Mouse (Mus musculus): ENCODE measurements around the gene Tacc2. TPM values are rescaled to one million over a fixed set of nuclear protein-coding genes. Genes with fewer than 3 reads are reported as not detected.

Gene Tacc2
- polyA plus RNA-seq, 1 experiment from 2014 or later: 68.7 TPM

- 96% methylated on average over 3 of the region's 3 CpGs for WGBS
- Histone ChIP-seq H3K27ac (no peak overlapping the region), H3K4me3 (no peak overlapping the region), H3K4me1 (peaks cover 12% of the 10 kb centered on the region), H3K9ac (no peak overlapping the region), H3K4me2 (no peak overlapping the region), H3K36me3 (replicated peaks) (no peaks in the 10 kb centered on the region), H3K27me3 (replicated peaks) (no peaks in the 10 kb centered on the region), H3K9me3 (no peaks in the 10 kb centered on the region)
- ATAC-seq (replicated peaks): no peak
Observed at GRCm38 (mm10) chr7:130600074-130600473, 22.8 kb downstream of the Tacc2 start.

DNA sequence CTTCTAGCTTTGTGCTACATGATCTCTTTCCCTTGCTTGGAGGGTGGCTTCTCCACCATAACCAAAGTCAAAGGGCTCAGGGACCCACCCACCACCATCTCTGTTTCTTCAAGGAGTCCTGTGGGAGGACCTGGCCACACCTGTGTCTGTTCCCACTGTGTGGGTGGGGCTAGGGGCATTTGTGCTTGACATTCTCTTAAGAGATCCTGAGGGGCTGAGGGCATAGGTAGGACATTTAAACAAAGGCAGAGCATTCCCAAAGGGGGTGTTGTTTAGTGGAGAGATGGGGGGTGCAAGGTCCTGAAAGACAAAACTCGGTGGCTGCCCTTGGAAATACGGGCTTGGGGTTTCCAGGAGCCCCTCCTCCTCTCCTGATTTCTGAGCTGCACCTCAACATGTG, 23.3 kb downstream of the Tacc2 start:
- Histone ChIP-seq H3K4me2 (no peak overlapping the region), H3K27me3 (replicated peaks) (no peaks in the 10 kb centered on the region), H3K36me3 (replicated peaks) (no peaks in the 10 kb centered on the region), H3K9ac (no peak overlapping the region), H3K27ac (no peak overlapping the region), H3K9me3 (no peaks in the 10 kb centered on the region), H3K4me3 (no peak overlapping the region), H3K4me1 (peaks cover 12% of the 10 kb centered on the region)
- 85% methylated on average over 2 of the region's 2 CpGs for WGBS
- ATAC-seq (replicated peaks): no peak

DNA sequence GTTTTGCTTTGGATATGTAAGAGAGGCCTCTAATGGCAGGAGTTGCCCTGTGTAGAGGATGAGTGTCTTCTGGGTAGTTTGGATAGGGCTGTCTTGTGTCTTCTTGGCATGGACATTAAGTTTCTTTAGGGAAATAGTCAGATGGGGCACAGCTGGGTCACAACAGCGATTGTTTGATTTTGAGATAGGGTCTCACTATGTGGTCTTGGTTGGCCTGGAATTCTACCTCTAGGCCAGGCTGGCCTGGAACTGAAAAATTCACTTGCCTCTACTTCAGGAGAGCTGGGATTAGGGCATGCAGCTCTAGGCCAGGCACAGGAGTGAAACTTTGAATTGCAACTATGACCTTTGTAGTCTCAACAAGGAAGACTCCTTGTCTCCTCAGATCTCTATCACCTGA, 25.6 kb downstream of the Tacc2 start:
- Histone ChIP-seq H3K9me3 (no peaks in the 10 kb centered on the region), H3K4me3 (no peak overlapping the region), H3K27ac (no peak overlapping the region), H3K9ac (no peak overlapping the region), H3K4me1 (no peaks in the 10 kb centered on the region), H3K27me3 (replicated peaks) (no peaks in the 10 kb centered on the region), H3K36me3 (replicated peaks) (no peaks in the 10 kb centered on the region), H3K4me2 (no peak overlapping the region)
- ATAC-seq (replicated peaks): no peak
- 82% methylated on average over 1 of the region's 1 CpGs for WGBS

GRCm38 (mm10) chr7:130603556-130603955, 26.3 kb downstream of the Tacc2 start:
- H3K36me3 ChIP-seq (replicated peaks): no peaks in the 10 kb centered on the region
- no peak for ATAC-seq (replicated peaks)
- H3K27me3 ChIP-seq (replicated peaks): no peaks in the 10 kb centered on the region
- WGBS: 87% methylated on average over 5 of the region's 5 CpGs
- H3K9me3 ChIP-seq: no peaks in the 10 kb centered on the region
- no peak overlapping the region for H3K27ac ChIP-seq
- no peak overlapping the region for H3K4me3 ChIP-seq
- H3K4me2 ChIP-seq: no peak overlapping the region
- H3K9ac ChIP-seq: no peak overlapping the region
- no peaks in the 10 kb centered on the region for H3K4me1 ChIP-seq

- no peak for ATAC-seq (replicated peaks)
- Histone ChIP-seq H3K4me3 (no peak overlapping the region), H3K27me3 (replicated peaks) (no peaks in the 10 kb centered on the region), H3K4me2 (no peak overlapping the region), H3K9ac (no peak overlapping the region), H3K27ac (no peak overlapping the region), H3K9me3 (no peaks in the 10 kb centered on the region), H3K4me1 (no peaks in the 10 kb centered on the region), H3K36me3 (replicated peaks) (no peaks in the 10 kb centered on the region)
- WGBS: 81% methylated on average over 2 of the region's 2 CpGs
Observed at GRCm38 (mm10) chr7:130604390-130604789, 27.2 kb downstream of the Tacc2 start.

DNA sequence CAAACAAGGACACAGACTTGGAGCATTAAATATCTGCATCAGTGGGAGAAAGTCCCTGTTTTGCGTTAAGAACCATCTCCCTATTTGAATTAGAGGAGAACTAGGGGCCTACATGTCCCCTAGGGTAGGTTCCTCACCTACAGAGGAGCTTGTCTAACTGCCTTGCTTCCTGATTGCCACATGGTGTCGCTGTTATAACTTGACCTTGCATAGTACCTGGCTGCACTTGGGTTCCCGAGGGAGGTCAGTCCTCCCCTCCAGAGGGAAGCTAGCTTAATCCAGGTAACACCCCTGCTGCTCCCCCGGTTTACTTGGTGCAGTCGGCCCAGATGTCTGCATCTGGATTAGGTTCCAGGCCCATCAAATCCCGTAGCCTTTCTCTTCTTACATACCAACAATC, 27.9 kb downstream of the Tacc2 start:
- ATAC-seq (replicated peaks): no peak
- no peak overlapping the region for H3K9ac ChIP-seq
- no peaks in the 10 kb centered on the region for H3K9me3 ChIP-seq
- no peaks in the 10 kb centered on the region for H3K36me3 ChIP-seq (replicated peaks)
- no peak overlapping the region for H3K4me2 ChIP-seq
- H3K27me3 ChIP-seq (replicated peaks): no peaks in the 10 kb centered on the region
- H3K27ac ChIP-seq: no peak overlapping the region
- WGBS: 33% methylated on average over 6 of the region's 6 CpGs
- H3K4me3 ChIP-seq: no peak overlapping the region
- H3K4me1 ChIP-seq: no peaks in the 10 kb centered on the region

DNA sequence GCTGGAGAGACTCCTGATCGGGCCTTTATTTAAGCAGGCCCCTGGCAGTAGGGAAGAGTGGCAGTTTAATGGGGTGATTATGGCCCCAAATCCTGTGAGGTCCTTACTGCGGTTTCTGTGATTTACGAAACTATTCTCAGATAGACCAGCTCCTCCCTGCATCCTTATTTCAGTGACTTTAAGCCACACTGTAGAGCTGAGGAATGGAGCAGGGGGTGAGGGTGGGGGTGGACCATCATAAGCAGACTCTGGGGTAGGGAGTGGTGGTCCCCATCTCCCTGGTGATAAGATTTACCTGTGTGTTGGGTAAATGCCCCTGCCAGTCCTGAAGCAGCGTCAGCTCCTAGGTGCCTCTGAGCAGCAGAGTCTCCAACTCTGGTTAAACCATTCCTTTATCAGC, 29.7 kb downstream of the Tacc2 start:
- no peaks in the 10 kb centered on the region for H3K4me1 ChIP-seq
- H3K4me3 ChIP-seq: no peak overlapping the region
- no peaks in the 10 kb centered on the region for H3K36me3 ChIP-seq (replicated peaks)
- no peak for ATAC-seq (replicated peaks)
- 76% methylated on average over 4 of the region's 4 CpGs for WGBS
- no peak overlapping the region for H3K9ac ChIP-seq
- no peaks in the 10 kb centered on the region for H3K9me3 ChIP-seq
- no peak overlapping the region for H3K4me2 ChIP-seq
- no peak overlapping the region for H3K27ac ChIP-seq
- H3K27me3 ChIP-seq (replicated peaks): no peaks in the 10 kb centered on the region

DNA sequence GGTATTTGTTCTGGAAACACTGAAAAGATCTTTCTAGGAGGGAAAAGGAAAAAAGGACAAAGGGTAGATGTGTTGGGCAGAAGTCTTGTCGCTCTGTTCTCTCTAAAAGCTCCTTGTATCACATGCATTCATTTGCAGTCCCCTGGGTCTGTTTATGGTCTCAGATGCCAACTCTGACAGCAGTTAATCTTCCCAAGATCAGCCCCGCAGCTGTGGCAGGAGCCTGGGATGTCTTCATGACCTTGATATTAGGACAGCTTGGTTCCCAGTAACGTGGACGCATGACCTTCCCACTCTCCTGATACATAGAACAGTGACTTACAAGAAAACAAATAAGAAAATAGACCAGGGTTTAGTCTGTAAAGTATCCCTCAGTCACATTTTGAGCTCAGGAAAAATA, 36.7 kb downstream of the Tacc2 start:
- no peaks in the 10 kb centered on the region for H3K36me3 ChIP-seq (replicated peaks)
- no peak overlapping the region for H3K27ac ChIP-seq
- ATAC-seq (replicated peaks): no peak
- WGBS: 66% methylated on average over 4 of the region's 4 CpGs
- no peaks in the 10 kb centered on the region for H3K27me3 ChIP-seq (replicated peaks)
- no peak overlapping the region for H3K9ac ChIP-seq
- no peak overlapping the region for H3K4me3 ChIP-seq
- no peaks in the 10 kb centered on the region for H3K9me3 ChIP-seq
- H3K4me1 ChIP-seq: no peaks in the 10 kb centered on the region
- no peak overlapping the region for H3K4me2 ChIP-seq

GRCm38 (mm10) chr7:130617591-130617990, 40.4 kb downstream of the Tacc2 start:
- Histone ChIP-seq H3K27ac (no peak overlapping the region), H3K4me2 (no peak overlapping the region), H3K9me3 (no peaks in the 10 kb centered on the region), H3K27me3 (replicated peaks) (no peaks in the 10 kb centered on the region), H3K4me1 (no peaks in the 10 kb centered on the region), H3K4me3 (no peak overlapping the region), H3K9ac (no peak overlapping the region), H3K36me3 (replicated peaks) (no peaks in the 10 kb centered on the region)
- WGBS: 34% methylated on average over 3 of the region's 3 CpGs
- no peak for ATAC-seq (replicated peaks)

DNA sequence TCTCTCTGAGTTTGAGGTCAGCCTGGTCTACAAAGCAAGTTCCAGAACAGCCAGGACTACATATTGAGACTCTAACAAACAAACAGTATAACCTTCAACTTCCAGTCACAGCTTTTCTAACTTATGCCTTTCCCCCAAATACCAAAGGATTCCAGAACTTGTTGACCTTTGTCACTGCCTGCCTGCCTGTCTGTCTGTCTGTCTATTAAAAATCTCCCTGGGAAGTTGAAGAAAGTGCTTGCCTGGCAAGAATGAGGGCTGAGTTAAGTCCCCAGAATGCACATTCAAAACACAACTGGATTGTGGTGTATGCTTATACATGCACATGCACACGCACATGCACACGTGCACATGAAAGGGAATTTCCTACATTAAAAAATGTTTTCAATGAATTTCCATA, 43.8 kb downstream of the Tacc2 start:
- Histone ChIP-seq H3K36me3 (replicated peaks) (no peaks in the 10 kb centered on the region), H3K27me3 (replicated peaks) (no peaks in the 10 kb centered on the region), H3K9me3 (no peaks in the 10 kb centered on the region), H3K4me2 (no peak overlapping the region), H3K9ac (no peak overlapping the region), H3K4me1 (no peaks in the 10 kb centered on the region), H3K4me3 (no peak overlapping the region), H3K27ac (no peak overlapping the region)
- ATAC-seq (replicated peaks): no peak
- 88% methylated on average over 2 of the region's 2 CpGs for WGBS

DNA sequence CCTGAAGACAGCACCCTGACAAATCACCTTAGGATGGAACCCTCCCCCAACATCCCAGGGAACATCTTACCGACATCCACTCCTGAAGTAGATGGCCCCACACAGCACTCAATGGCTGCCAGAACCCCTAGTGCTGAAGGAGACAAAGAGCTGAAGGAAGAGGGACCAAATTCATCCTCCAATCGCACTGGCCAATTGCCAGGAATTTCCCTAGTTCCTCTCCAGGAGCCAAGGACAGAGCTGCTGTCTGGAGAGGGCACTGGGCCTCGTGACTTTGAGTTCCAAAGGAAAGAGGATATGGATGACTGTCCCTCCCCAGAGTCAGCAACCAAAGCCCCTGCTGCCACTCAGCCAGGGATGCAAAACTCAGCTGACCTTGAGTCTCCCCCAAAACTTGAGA, 44.7 kb downstream of the Tacc2 start:
- Histone ChIP-seq H3K27ac (no peak overlapping the region), H3K27me3 (replicated peaks) (no peaks in the 10 kb centered on the region), H3K4me1 (no peaks in the 10 kb centered on the region), H3K4me2 (no peak overlapping the region), H3K36me3 (replicated peaks) (no peaks in the 10 kb centered on the region), H3K4me3 (no peak overlapping the region), H3K9ac (no peak overlapping the region), H3K9me3 (no peaks in the 10 kb centered on the region)
- no peak for ATAC-seq (replicated peaks)
- 60% methylated on average over 3 of the region's 3 CpGs for WGBS

DNA sequence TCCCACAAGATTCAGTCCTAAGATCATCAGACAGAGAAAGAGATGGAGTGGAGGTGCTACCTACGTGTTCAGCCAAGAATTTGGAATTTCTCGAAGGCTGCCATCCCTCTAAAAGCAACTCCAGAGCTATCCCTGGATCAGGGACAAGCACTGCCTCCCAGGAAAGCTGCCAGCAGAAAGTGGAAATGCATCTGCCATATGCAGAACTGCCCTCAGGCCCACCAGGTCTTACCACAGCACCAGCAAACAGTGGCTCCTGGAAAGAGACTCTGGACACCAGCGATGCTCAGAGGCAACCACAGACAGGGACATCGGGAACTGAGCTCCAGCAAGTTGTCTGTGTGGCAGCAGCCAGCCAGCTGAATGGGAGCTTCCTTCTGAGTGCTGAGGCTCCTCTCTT, 45.1 kb downstream of the Tacc2 start:
- no peaks in the 10 kb centered on the region for H3K9me3 ChIP-seq
- WGBS: 88% methylated on average over 4 of the region's 4 CpGs
- ATAC-seq (replicated peaks): no peak
- H3K4me3 ChIP-seq: no peak overlapping the region
- H3K27ac ChIP-seq: no peak overlapping the region
- no peak overlapping the region for H3K9ac ChIP-seq
- H3K4me1 ChIP-seq: no peaks in the 10 kb centered on the region
- H3K36me3 ChIP-seq (replicated peaks): no peaks in the 10 kb centered on the region
- H3K4me2 ChIP-seq: no peak overlapping the region
- H3K27me3 ChIP-seq (replicated peaks): no peaks in the 10 kb centered on the region

GRCm38 (mm10) chr7:130624299-130624698, 47.1 kb downstream of the Tacc2 start:
- H3K4me3 ChIP-seq: no peak overlapping the region
- H3K4me2 ChIP-seq: no peak overlapping the region
- no peak overlapping the region for H3K27ac ChIP-seq
- H3K9ac ChIP-seq: no peak overlapping the region
- no peaks in the 10 kb centered on the region for H3K9me3 ChIP-seq
- no peak for ATAC-seq (replicated peaks)
- H3K4me1 ChIP-seq: no peaks in the 10 kb centered on the region
- H3K27me3 ChIP-seq (replicated peaks): no peaks in the 10 kb centered on the region
- no peaks in the 10 kb centered on the region for H3K36me3 ChIP-seq (replicated peaks)
- 91% methylated on average over 9 of the region's 9 CpGs for WGBS

DNA sequence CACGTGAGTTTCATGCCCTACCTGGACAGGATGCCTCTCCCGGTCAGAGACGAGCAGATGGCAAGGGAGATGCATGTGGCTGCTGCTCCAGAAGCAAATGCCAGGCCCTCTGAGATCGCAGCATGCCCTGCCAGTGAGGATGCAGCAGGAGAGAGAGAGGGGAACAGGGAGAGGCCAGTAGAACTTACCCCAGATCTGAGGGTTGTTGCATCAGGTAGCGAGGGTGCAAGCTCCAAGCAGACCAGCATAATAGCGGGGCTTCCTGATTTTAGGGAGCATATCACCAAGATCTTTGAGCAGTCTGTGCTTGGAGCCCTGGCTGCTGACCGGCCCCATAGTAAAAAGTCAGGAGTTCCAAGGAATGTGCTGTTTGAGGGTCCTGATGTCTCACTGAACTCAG, 48.1 kb downstream of the Tacc2 start:
- Histone ChIP-seq H3K9me3 (no peaks in the 10 kb centered on the region), H3K27ac (no peak overlapping the region), H3K4me2 (no peak overlapping the region), H3K27me3 (replicated peaks) (no peaks in the 10 kb centered on the region), H3K4me3 (no peak overlapping the region), H3K36me3 (replicated peaks) (no peaks in the 10 kb centered on the region), H3K9ac (no peak overlapping the region), H3K4me1 (no peaks in the 10 kb centered on the region)
- no peak for ATAC-seq (replicated peaks)
- 86% methylated on average over 7 of the region's 7 CpGs for WGBS

Data from midbrain, embryonic 15.5 days (tissue).